Mouse (Mus musculus) erythroblast, embryonic 14.5 days (primary cell): ENCODE measurements around the gene Stim2. TPM values are rescaled to one million over a fixed set of nuclear protein-coding genes. Genes with fewer than 3 reads are reported as not detected.

Experiments
- H3K27me3 ChIP-seq: 2 replicates; pipeline ENCODE4 v1.6.1; 2012; ENCODE audit warnings: inconsistent platforms; ENCODE audit not compliant: control insufficient read depth
- H3K36me3 ChIP-seq: 2 replicates; pipeline ENCODE4 v1.6.1; 2012; ENCODE audit warnings: mild to moderate bottlenecking, inconsistent platforms; ENCODE audit not compliant: control insufficient read depth
- H3K4me1 ChIP-seq: 2 replicates; pipeline ENCODE4 v1.6.1; 2012; ENCODE audit warnings: inconsistent platforms; ENCODE audit not compliant: control insufficient read depth
- H3K4me3 ChIP-seq: replicated peaks from 2 replicates; pipeline ENCODE3; 2012; ENCODE audit warnings: moderate library complexity, mild to moderate bottlenecking, inconsistent platforms
- H3K9me3 ChIP-seq: 2 replicates; pipeline ENCODE4 v1.6.1; 2012; ENCODE audit warnings: low read length, inconsistent platforms, mixed read lengths; ENCODE audit not compliant: control insufficient read depth
- GATA1 ChIP-seq: IDR thresholded peaks from 2 replicates; pipeline ENCODE4 v1.6.1; 2012; ENCODE audit warnings: low read length, inconsistent platforms, mixed read lengths
- TAL1 ChIP-seq: IDR thresholded peaks from 3 replicates; pipeline ENCODE4 v1.6.1; 2012; ENCODE audit warnings: low read length, inconsistent platforms, mixed read lengths
- polyA plus RNA-seq: library from polyadenylated mRNA; stranded (reverse); fragments of >175 nt; gene quantifications from 2 replicates; pipeline ENCODE4 v1.2.3, GENCODE M21; 2012

The Stim2 gene
- polyA plus RNA-seq, 1 experiment = 0.11 TPM

DNA sequence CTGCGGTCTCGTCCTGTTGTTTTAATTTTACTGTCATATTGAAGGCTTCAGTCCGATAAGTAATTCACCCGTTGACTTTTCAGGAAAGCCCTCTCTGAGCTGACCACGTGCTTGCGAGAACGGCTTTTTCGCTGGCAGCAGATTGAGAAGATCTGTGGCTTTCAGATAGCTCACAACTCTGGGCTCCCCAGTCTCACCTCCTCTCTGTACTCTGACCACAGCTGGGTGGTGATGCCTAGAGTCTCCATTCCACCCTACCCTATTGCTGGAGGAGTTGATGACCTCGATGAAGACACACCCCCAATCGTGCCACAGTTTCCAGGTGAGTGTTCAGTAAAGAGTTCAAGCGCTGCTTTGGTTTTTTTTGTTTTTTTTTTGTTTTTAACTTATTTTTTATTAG, 112.5 kb downstream of the Stim2 start:
- H3K27me3 ChIP-seq = no peaks in the 10 kb centered on the region
- H3K4me1 ChIP-seq = no peaks in the 10 kb centered on the region
- H3K36me3 ChIP-seq = peaks cover 4% of the 10 kb centered on the region
- H3K9me3 ChIP-seq = no peaks in the 10 kb centered on the region
- TF ChIP-seq TAL1 (no peak), GATA1 (no peak)
- no peak overlapping the region for H3K4me3 ChIP-seq

GRCm38 (mm10) chr5:54113284-54113683, 115.0 kb downstream of the Stim2 start:
- no peaks in the 10 kb centered on the region for H3K9me3 ChIP-seq
- no peak overlapping the region for H3K4me3 ChIP-seq
- no peaks in the 10 kb centered on the region for H3K27me3 ChIP-seq
- H3K4me1 ChIP-seq = no peaks in the 10 kb centered on the region
- TF ChIP-seq TAL1 = no peak
- TF ChIP-seq GATA1 = 0 out of 2 replicates have a peak, but pooled peaks have one; percentile 7
- H3K36me3 ChIP-seq = peaks cover 12% of the 10 kb centered on the region

GRCm38 (mm10) chr5:54116538-54116937, 118.2 kb downstream of the Stim2 start:
- no peaks in the 10 kb centered on the region for H3K27me3 ChIP-seq
- H3K9me3 ChIP-seq = no peaks in the 10 kb centered on the region
- H3K4me3 ChIP-seq = no peak overlapping the region
- peaks cover 13% of the 10 kb centered on the region for H3K36me3 ChIP-seq
- no peak for TF ChIP-seq TAL1
- TF ChIP-seq GATA1 = no peak
- no peaks in the 10 kb centered on the region for H3K4me1 ChIP-seq

GRCm38 (mm10) chr5:54118410-54119212, 120.3 kb downstream of the Stim2 start:
- TF ChIP-seq GATA1 = no peak
- no peak for TF ChIP-seq TAL1
- H3K4me1 ChIP-seq = no peaks in the 10 kb centered on the region
- no peaks in the 10 kb centered on the region for H3K27me3 ChIP-seq
- H3K4me3 ChIP-seq = no peak overlapping the region
- peaks cover 13% of the 10 kb centered on the region for H3K36me3 ChIP-seq
- H3K9me3 ChIP-seq = no peaks in the 10 kb centered on the region

DNA sequence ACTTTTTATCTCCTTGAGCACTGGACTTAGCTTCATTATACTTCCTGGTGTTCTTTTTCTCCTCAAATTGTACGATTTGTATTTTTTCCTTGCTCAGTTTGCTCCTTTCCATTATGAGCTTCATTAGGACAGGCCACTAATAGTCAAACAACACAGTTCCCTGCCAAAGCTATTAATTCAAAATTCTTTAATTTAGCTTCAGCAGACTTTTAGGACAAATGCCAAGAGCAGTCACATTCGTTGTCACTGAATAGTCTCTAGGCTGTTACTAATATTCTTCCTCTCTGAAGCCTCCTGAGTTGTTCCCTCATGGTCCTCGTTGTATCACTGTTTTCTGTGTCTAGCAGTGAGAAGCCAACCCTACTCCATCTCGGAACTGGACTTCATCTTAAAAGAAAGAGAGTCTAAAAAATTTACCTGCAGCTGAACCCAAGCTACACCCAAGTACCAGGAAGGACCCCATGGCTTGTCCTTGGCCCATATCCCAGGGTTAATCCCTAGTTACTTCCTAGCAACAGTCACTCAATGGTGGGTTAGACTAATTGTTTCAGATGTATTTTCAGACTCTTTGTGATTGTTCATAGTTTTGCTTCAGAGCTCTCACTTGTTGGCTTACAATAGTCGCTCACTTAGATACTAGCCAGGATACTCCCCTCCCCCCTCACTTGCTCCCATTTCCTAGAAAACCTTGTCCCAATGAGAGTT, 149.9 kb downstream of the Stim2 start:
- peaks cover 2% of the 10 kb centered on the region for H3K4me1 ChIP-seq
- no peak overlapping the region for H3K4me3 ChIP-seq
- H3K27me3 ChIP-seq = no peaks in the 10 kb centered on the region

DNA sequence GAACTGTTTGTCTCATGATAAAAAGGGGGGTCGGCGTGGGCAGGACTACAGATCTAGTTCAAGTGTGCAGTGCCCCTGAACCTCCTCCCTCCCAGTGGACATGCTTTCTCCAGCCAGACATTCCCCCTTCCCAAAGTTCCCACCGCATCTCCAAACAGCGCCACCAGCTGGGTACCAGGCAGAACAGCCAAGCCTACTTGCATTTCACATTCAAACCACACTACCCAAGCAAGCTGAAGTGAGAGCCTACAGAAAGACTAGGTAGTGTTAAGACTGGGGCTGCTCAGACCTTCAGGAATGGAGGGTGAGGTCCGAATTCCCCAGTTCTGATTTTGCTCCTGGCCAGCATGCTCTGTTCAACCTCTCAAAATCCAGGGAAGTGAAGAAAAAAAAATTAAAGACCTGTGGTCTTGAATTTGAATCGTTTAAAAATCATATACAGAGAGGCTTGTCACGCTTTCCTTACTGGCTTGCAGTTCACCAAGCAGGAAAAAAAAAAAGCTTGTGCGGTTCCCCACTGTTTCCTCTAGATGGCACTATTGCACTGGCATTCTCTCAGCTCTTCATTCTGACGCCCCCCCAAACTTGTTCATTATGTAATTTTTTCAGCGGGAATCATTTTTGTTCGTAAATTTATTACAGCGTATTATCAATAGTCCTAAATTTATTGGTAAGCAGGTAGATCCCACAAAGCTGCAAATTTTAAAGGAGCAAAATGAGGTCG, 156.4 kb downstream of the Stim2 start:
- Histone ChIP-seq H3K4me3 (no peak overlapping the region), H3K27me3 (no peaks in the 10 kb centered on the region), H3K4me1 (peaks cover 2% of the 10 kb centered on the region), H3K36me3 (no peaks in the 10 kb centered on the region), H3K9me3 (no peaks in the 10 kb centered on the region)
- TF ChIP-seq GATA1 = no peak
- TF ChIP-seq TAL1 = no peak

More for the DNA sequence above, 149.9 kb downstream of the Stim2 start:
- TF ChIP-seq TAL1 (no peak), GATA1 (no peak)
- Histone ChIP-seq H3K36me3 (no peaks in the 10 kb centered on the region), H3K9me3 (no peaks in the 10 kb centered on the region; the same call in 1 of the 2 replicates)

GRCm38 (mm10) chr5:54155227-54155776, 157.0 kb downstream of the Stim2 start:
- no peak overlapping the region for H3K4me3 ChIP-seq
- no peaks in the 10 kb centered on the region for H3K9me3 ChIP-seq
- TF ChIP-seq GATA1 = no peak
- no peak for TF ChIP-seq TAL1
- H3K4me1 ChIP-seq = peaks cover 2% of the 10 kb centered on the region
- no peaks in the 10 kb centered on the region for H3K36me3 ChIP-seq
- H3K27me3 ChIP-seq = no peaks in the 10 kb centered on the region

DNA sequence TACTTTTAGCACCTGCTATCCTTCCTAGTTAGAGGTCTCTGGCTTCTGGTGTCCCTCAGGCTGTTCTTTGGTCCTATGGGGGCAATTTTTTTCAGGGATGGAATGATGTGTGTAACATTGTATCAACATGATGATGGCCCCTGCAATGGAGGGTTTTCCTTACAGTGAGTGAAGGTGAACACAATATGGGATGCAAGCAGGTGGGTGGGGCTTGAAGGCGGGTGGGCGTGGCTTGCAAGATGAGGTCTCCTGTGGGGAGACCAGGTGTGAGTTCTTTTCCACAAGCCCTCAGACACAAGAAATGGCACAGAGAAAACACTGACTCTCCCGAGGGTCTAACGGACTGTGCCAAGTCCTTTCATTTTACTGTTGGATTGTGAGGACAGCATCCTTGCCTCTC, 157.6 kb downstream of the Stim2 start:
- no peak overlapping the region for H3K4me3 ChIP-seq
- no peaks in the 10 kb centered on the region for H3K36me3 ChIP-seq
- peaks cover 2% of the 10 kb centered on the region for H3K4me1 ChIP-seq
- TF ChIP-seq GATA1 = no peak
- TF ChIP-seq TAL1 = no peak
- no peaks in the 10 kb centered on the region for H3K27me3 ChIP-seq
- no peaks in the 10 kb centered on the region for H3K9me3 ChIP-seq

DNA sequence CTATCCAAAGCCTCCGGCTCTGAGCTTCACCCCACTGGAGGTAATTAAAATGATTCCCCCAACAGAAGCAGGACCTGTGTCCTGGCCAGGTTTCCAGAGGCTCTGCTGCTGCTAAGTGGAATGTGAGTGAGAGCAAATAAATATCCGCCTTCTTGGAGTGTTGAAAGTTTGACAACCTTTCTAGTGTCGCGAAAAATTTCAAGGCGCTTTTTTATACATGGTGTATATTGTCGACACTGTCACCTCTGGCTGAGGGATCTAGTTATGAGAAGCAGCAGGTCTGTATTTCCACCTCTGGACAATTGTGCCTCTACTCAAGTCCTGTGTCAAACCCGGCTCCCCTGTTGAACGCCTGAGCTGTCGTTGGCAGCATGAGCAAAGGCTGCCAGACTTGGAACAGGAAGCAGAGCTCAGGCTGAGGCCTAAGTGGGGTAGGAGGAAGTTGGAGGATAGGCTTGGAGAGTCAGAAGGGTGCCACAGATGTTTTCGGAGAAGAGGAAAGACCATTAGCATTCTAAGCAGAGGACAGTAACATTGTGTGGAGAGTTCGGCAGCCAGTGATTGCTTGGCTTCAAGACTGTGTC, 158.7 kb downstream of the Stim2 start:
- Histone ChIP-seq H3K27me3 (no peaks in the 10 kb centered on the region), H3K4me3 (no peak overlapping the region), H3K9me3 (no peaks in the 10 kb centered on the region), H3K36me3 (no peaks in the 10 kb centered on the region), H3K4me1 (no peaks in the 10 kb centered on the region)
- TF ChIP-seq GATA1 (no peak), TAL1 (no peak)
